Mouse (Mus musculus): ENCODE data around the gene Rcl1. TPM values are rescaled to one million over a fixed set of nuclear protein-coding genes. Genes with fewer than 3 reads are reported as not detected.
A peak's percentile ranks its signal among the peaks of the same experiment; 100 is the strongest.

Rcl1 gene
- polyA plus RNA-seq, 1 experiment: 53.3 TPM

- Histone ChIP-seq H3K36me3 (ENCODE audit: control insufficient read depth, insufficient read depth, low read length, poor library complexity, severe bottlenecking) (peaks cover 34% of the 10 kb centered on the region), H3K9ac (ENCODE audit: low read depth, poor library complexity, severe bottlenecking) (no peak overlapping the region)
- TF ChIP-seq EP300 (IDR thresholded peaks at IDR 0.05; ENCODE audit: insufficient read depth, low read depth, low read length): no peak
- TF ChIP-seq CTCF (IDR thresholded peaks at IDR 0.05; ENCODE audit: low read depth, low read length): no peak
- no peak for TF ChIP-seq POLR2A (IDR thresholded peaks at IDR 0.05; ENCODE audit: insufficient read depth, low read length)
These were observed 15.6 kb downstream of the Rcl1 start for GRCm38 (mm10) chr19:29116796-29117195.

GRCm38 (mm10) chr19:29118196-29118595, 17.0 kb downstream of the Rcl1 start:
- Histone ChIP-seq H3K4me3 (ENCODE audit: low read depth, low read length) (no peak overlapping the region), H3K27me3 (ENCODE audit: control insufficient read depth, insufficient read depth, low read length, poor library complexity, severe bottlenecking) (no peaks in the 10 kb centered on the region), H3K36me3 (ENCODE audit: control insufficient read depth, insufficient read depth, low read length, poor library complexity, severe bottlenecking) (peaks cover 41% of the 10 kb centered on the region), H3K9ac (ENCODE audit: low read depth, poor library complexity, severe bottlenecking) (no peak overlapping the region), H3K27ac (ENCODE audit: insufficient read depth, low read length) (no peak overlapping the region), H3K9me3 (replicated peaks; ENCODE audit: control insufficient read depth, insufficient read depth, low read length, poor library complexity, severe bottlenecking) (no peaks in the 10 kb centered on the region), H3K4me1 (ENCODE audit: control insufficient read depth, insufficient read depth, low read length) (no peaks in the 10 kb centered on the region)
- no peak for TF ChIP-seq CTCF (IDR thresholded peaks at IDR 0.05; ENCODE audit: low read depth, low read length)
- no peak for TF ChIP-seq EP300 (IDR thresholded peaks at IDR 0.05; ENCODE audit: insufficient read depth, low read depth, low read length)
- no peak for TF ChIP-seq POLR2A (IDR thresholded peaks at IDR 0.05; ENCODE audit: insufficient read depth, low read length)

More at GRCm38 (mm10) chr19:29116796-29117195, 15.6 kb downstream of the Rcl1 start:
- Histone ChIP-seq H3K27me3 (ENCODE audit: control insufficient read depth, insufficient read depth, low read length, poor library complexity, severe bottlenecking) (no peaks in the 10 kb centered on the region), H3K4me3 (ENCODE audit: low read depth, low read length) (no peak overlapping the region), H3K9me3 (replicated peaks; ENCODE audit: control insufficient read depth, insufficient read depth, low read length, poor library complexity, severe bottlenecking) (no peaks in the 10 kb centered on the region), H3K4me1 (ENCODE audit: control insufficient read depth, insufficient read depth, low read length) (no peaks in the 10 kb centered on the region), H3K27ac (ENCODE audit: insufficient read depth, low read length) (no peak overlapping the region)

DNA sequence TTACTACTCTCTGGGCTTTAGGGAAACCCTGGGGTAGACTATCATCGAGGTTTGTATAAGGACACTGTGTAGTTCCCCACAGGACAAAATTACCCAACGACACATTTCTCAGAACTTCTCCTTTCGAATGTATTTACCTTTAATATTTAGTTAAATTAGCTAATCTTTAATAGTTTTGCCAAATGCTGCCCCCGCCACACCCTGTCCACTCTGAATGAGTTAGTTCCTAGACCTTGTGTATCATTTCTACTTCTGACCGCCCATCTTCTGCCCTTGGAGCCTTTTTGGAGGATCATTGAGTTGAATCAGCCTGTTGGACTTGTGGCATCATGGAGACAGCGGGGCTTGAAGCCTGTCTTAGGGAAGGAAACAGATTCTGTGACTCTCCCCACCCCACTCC, 19.1 kb downstream of the Rcl1 start:
- Histone ChIP-seq H3K4me3 (ENCODE audit: low read depth, low read length) (no peak overlapping the region), H3K27ac (ENCODE audit: insufficient read depth, low read length) (no peak overlapping the region), H3K27me3 (ENCODE audit: control insufficient read depth, insufficient read depth, low read length, poor library complexity, severe bottlenecking) (no peaks in the 10 kb centered on the region), H3K9me3 (replicated peaks; ENCODE audit: control insufficient read depth, insufficient read depth, low read length, poor library complexity, severe bottlenecking) (no peaks in the 10 kb centered on the region), H3K9ac (ENCODE audit: low read depth, poor library complexity, severe bottlenecking) (no peak overlapping the region), H3K4me1 (ENCODE audit: control insufficient read depth, insufficient read depth, low read length) (peaks cover 2% of the 10 kb centered on the region), H3K36me3 (ENCODE audit: control insufficient read depth, insufficient read depth, low read length, poor library complexity, severe bottlenecking) (peaks cover 41% of the 10 kb centered on the region)
- no peak for TF ChIP-seq EP300 (IDR thresholded peaks at IDR 0.05; ENCODE audit: insufficient read depth, low read depth, low read length)
- TF ChIP-seq CTCF (IDR thresholded peaks at IDR 0.05; ENCODE audit: low read depth, low read length): no peak
- TF ChIP-seq POLR2A (IDR thresholded peaks at IDR 0.05; ENCODE audit: insufficient read depth, low read length): no peak

DNA sequence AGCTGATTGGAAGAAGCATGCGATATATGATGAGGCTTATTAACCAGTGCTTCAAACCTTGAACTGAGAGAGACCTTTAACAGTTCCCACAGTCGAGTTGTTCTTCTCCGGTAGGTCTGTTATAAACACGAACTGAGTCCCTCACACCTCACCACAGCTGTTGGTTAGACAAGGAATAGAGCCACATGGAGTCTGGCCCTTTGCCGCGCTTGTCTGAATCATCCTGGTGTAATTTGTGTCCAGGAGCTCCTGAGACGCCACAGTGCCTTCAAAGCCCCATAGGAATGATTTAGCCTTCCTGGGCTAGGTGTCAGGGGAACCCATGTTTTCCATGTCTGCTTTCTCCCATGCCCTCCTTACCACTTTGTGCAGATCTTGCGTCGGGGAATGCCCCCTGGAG, 20.2 kb downstream of the Rcl1 start:
- no peak overlapping the region for H3K27ac ChIP-seq (ENCODE audit: insufficient read depth, low read length)
- H3K36me3 ChIP-seq (ENCODE audit: control insufficient read depth, insufficient read depth, low read length, poor library complexity, severe bottlenecking): peaks cover 41% of the 10 kb centered on the region
- no peaks in the 10 kb centered on the region for H3K27me3 ChIP-seq (ENCODE audit: control insufficient read depth, insufficient read depth, low read length, poor library complexity, severe bottlenecking)
- no peak for TF ChIP-seq POLR2A (IDR thresholded peaks at IDR 0.05; ENCODE audit: insufficient read depth, low read length)
- no peak for TF ChIP-seq EP300 (IDR thresholded peaks at IDR 0.05; ENCODE audit: insufficient read depth, low read depth, low read length)
- no peak for TF ChIP-seq CTCF (IDR thresholded peaks at IDR 0.05; ENCODE audit: low read depth, low read length)
- no peaks in the 10 kb centered on the region for H3K9me3 ChIP-seq (replicated peaks; ENCODE audit: control insufficient read depth, insufficient read depth, low read length, poor library complexity, severe bottlenecking)
- H3K4me1 ChIP-seq (ENCODE audit: control insufficient read depth, insufficient read depth, low read length): peaks cover 2% of the 10 kb centered on the region
- no peak overlapping the region for H3K4me3 ChIP-seq (ENCODE audit: low read depth, low read length)
- H3K9ac ChIP-seq (ENCODE audit: low read depth, poor library complexity, severe bottlenecking): no peak overlapping the region

GRCm38 (mm10) chr19:29124886-29125585, 23.9 kb downstream of the Rcl1 start:
- Histone ChIP-seq H3K36me3 (ENCODE audit: control insufficient read depth, insufficient read depth, low read length, poor library complexity, severe bottlenecking) (peaks cover 40% of the 10 kb centered on the region), H3K4me3 (ENCODE audit: low read depth, low read length) (no peak overlapping the region)

DNA sequence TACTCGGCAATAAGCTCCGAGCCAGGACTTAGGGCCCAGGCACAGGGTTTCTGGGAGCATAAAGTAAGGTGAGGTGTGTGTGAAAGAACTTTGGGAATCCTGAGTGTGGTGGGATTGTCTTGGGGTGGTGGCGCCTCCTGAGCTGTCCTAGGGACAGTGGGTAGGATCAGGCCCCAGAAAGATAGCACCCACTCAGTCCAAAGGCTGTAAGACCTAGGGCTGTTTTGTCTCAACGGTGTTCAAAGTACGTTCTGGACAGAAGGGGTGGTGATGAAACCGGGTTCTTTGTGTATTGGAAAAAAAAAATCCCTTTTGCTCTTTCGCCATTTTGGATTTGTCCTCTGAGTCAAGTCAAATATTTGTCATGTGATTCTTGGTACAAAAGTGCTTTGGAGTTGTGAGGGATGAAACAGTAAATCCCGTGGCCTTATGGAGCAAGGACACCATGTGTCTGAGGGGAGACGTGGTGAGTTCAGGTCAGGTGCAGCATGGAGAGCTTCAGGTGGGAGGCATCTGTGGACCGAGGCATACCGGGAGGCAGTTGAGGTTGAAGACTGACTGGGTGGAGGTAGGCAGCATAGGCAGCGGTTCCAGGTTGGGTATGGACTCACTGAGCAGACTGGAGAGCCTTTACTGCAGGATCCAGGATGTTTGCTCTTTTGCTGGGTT, 25.3 kb downstream of the Rcl1 start:
- TF ChIP-seq POLR2A (IDR thresholded peaks at IDR 0.05; ENCODE audit: insufficient read depth, low read length) (no peak), EP300 (IDR thresholded peaks at IDR 0.05; ENCODE audit: insufficient read depth, low read depth, low read length) (no peak), CTCF (IDR thresholded peaks at IDR 0.05; ENCODE audit: low read depth, low read length) (no peak)
- Histone ChIP-seq H3K27me3 (ENCODE audit: control insufficient read depth, insufficient read depth, low read length, poor library complexity, severe bottlenecking) (no peaks in the 10 kb centered on the region), H3K4me1 (ENCODE audit: control insufficient read depth, insufficient read depth, low read length) (peaks cover 2% of the 10 kb centered on the region), H3K9ac (ENCODE audit: low read depth, poor library complexity, severe bottlenecking) (no peak overlapping the region), H3K4me3 (ENCODE audit: low read depth, low read length) (no peak overlapping the region), H3K27ac (ENCODE audit: insufficient read depth, low read length) (no peak overlapping the region), H3K9me3 (replicated peaks; ENCODE audit: control insufficient read depth, insufficient read depth, low read length, poor library complexity, severe bottlenecking) (no peaks in the 10 kb centered on the region), H3K36me3 (ENCODE audit: control insufficient read depth, insufficient read depth, low read length, poor library complexity, severe bottlenecking) (peaks cover 39% of the 10 kb centered on the region)

More at GRCm38 (mm10) chr19:29124886-29125585, 23.9 kb downstream of the Rcl1 start:
- H3K27ac ChIP-seq (ENCODE audit: insufficient read depth, low read length): no peak overlapping the region
- TF ChIP-seq EP300 (IDR thresholded peaks at IDR 0.05; ENCODE audit: insufficient read depth, low read depth, low read length): 0 out of 2 replicates have a peak, but pooled peaks have one; percentile 44
- no peak for TF ChIP-seq POLR2A (IDR thresholded peaks at IDR 0.05; ENCODE audit: insufficient read depth, low read length)
- TF ChIP-seq CTCF (IDR thresholded peaks at IDR 0.05; ENCODE audit: low read depth, low read length): no peak
- no peaks in the 10 kb centered on the region for H3K9me3 ChIP-seq (replicated peaks; ENCODE audit: control insufficient read depth, insufficient read depth, low read length, poor library complexity, severe bottlenecking)
- no peaks in the 10 kb centered on the region for H3K27me3 ChIP-seq (ENCODE audit: control insufficient read depth, insufficient read depth, low read length, poor library complexity, severe bottlenecking)
- H3K4me1 ChIP-seq (ENCODE audit: control insufficient read depth, insufficient read depth, low read length): peaks cover 2% of the 10 kb centered on the region
- H3K9ac ChIP-seq (ENCODE audit: low read depth, poor library complexity, severe bottlenecking): no peak overlapping the region

All from ES-Bruce4 (cell line).